Mouse (Mus musculus) liver, embryonic 15.5 days (tissue): ENCODE data around the gene Aqp8. TPM values are rescaled to one million over a fixed set of nuclear protein-coding genes. Genes with fewer than 3 reads are reported as not detected.

Experiments
- ATAC-seq: fragments of 200-750 bp; cut with Nextera tagmentation; 2 replicates; pipeline ENCODE4 v1.8.0; 2017; ENCODE audit warnings: moderate number of reproducible peaks, mild to moderate bottlenecking, moderate library complexity; ENCODE audit not compliant: insufficient read depth
- H3K27ac ChIP-seq: fragments of 300-500 bp; sonication (generic); replicated peaks from 2 replicates; pipeline ENCODE4 v1.5.1; 2015; ENCODE audit warnings: mild to moderate bottlenecking, inconsistent platforms
- H3K27me3 ChIP-seq: fragments of 300-500 bp; sonication (generic); 2 replicates; pipeline ENCODE4 v1.6.1; 2015; ENCODE audit warnings: mild to moderate bottlenecking, inconsistent platforms
- H3K36me3 ChIP-seq: fragments of 300-500 bp; sonication (generic); replicated peaks from 2 replicates; pipeline ENCODE4 v1.6.1; 2015; ENCODE audit warnings: moderate library complexity, mild to moderate bottlenecking, inconsistent platforms
- H3K4me1 ChIP-seq: fragments of 300-500 bp; sonication (generic); replicated peaks from 2 replicates; pipeline ENCODE4 v1.6.1; 2015; ENCODE audit warnings: inconsistent platforms
- H3K4me2 ChIP-seq: fragments of 300-500 bp; sonication (generic); 2 replicates; pipeline ENCODE4 v1.6.1; 2015; ENCODE audit warnings: moderate library complexity, mild to moderate bottlenecking, inconsistent platforms
- H3K4me3 ChIP-seq: fragments of 300-500 bp; sonication (generic); replicated peaks from 2 replicates; pipeline ENCODE4 v1.5.1; 2015; ENCODE audit warnings: mild to moderate bottlenecking, inconsistent platforms
- H3K9ac ChIP-seq: fragments of 300-500 bp; sonication (generic); 2 replicates; pipeline ENCODE4 v1.6.1; 2015; ENCODE audit warnings: moderate library complexity, mild to moderate bottlenecking, inconsistent platforms
- H3K9me3 ChIP-seq: fragments of 300-500 bp; sonication (generic); replicated peaks from 2 replicates; pipeline ENCODE4 v1.6.1; 2016; ENCODE audit warnings: inconsistent platforms
- WGBS: fragments of 180-500 bp; shearing (Covaris S2); methylation state at CpG from one replicate; pipeline ENCODE4 v1.1.7; 2015; ENCODE audit warnings: mixed read lengths; ENCODE audit not compliant: insufficient replicate concordance; 5-methylcytosine and 5-hydroxymethylcytosine counted together
- polyA plus RNA-seq: library from polyadenylated mRNA; unstranded; fragments of >200 nt; fragmentation: Nextera tagmentation; extraction: Ambion mirVana; gene quantifications from 2 replicates; pipeline ENCODE4 v1.2.1, GENCODE M21; 2015

Gene Aqp8
- polyA plus RNA-seq, result 27.6 and 60.4 TPM in 2 replicates

GRCm38 (mm10) chr7:123462070-123462501 is at the start of gene Aqp8:
Gene Aqp8, plus strand, starts transcription at chr7:123462291.
- H3K27me3 ChIP-seq, result no peaks in the 10 kb centered on the region
- H3K4me2 ChIP-seq, result peak within 1 kb of the TSS; percentile 51
- H3K9me3 ChIP-seq, result no peaks in the 10 kb centered on the region
- peak within 1 kb of the TSS; percentile 28 for H3K4me3 ChIP-seq
- peak within 1 kb of the TSS; percentile 74 for H3K27ac ChIP-seq
- peaks cover 64% of the 10 kb centered on the region for H3K4me1 ChIP-seq
- no peak within 1 kb of the TSS for H3K9ac ChIP-seq
- H3K36me3 ChIP-seq, result no peaks in the 10 kb centered on the region
- ATAC-seq, result peak; percentile 86
- 10% methylated on average over 9 of the region's 9 CpGs for WGBS

GRCm38 (mm10) chr7:123416803-123417202 is 45.3 kb upstream of the Aqp8 start:
- H3K36me3 ChIP-seq, result peaks cover under 1% of the 10 kb centered on the region
- no peak for ATAC-seq
- H3K4me2 ChIP-seq, result no peak overlapping the region
- 74% methylated on average over 4 of the region's 4 CpGs for WGBS
- H3K9me3 ChIP-seq, result no peaks in the 10 kb centered on the region
- H3K27ac ChIP-seq, result no peak overlapping the region
- H3K4me1 ChIP-seq, result no peaks in the 10 kb centered on the region; the same call in 1 of the 2 replicates
- no peak overlapping the region for H3K4me3 ChIP-seq
- no peak overlapping the region for H3K9ac ChIP-seq
- H3K27me3 ChIP-seq, result no peaks in the 10 kb centered on the region

- Histone ChIP-seq H3K4me2 (no peak overlapping the region), H3K27me3 (no peaks in the 10 kb centered on the region), H3K27ac (peak overlapping the region; percentile 45; the same call in 1 of the 2 replicates), H3K36me3 (peaks cover 10% of the 10 kb centered on the region), H3K9ac (no peak overlapping the region), H3K4me3 (no peak overlapping the region), H3K9me3 (no peaks in the 10 kb centered on the region), H3K4me1 (no peaks in the 10 kb centered on the region; the same call in 1 of the 2 replicates)
- WGBS, result 77% methylated on average over 3 of the region's 3 CpGs
- ATAC-seq, result 0 out of 2 replicates have a peak, but pooled peaks have one; percentile 14
Observed at GRCm38 (mm10) chr7:123417661-123418060, 44.4 kb upstream of the Aqp8 start.

GRCm38 (mm10) chr7:123419984-123420383 is 42.1 kb upstream of the Aqp8 start:
- Histone ChIP-seq H3K4me3 (no peak overlapping the region), H3K4me2 (no peak overlapping the region), H3K27me3 (no peaks in the 10 kb centered on the region), H3K36me3 (peaks cover 17% of the 10 kb centered on the region), H3K4me1 (no peaks in the 10 kb centered on the region; the same call in 1 of the 2 replicates), H3K9me3 (no peaks in the 10 kb centered on the region), H3K27ac (peak overlapping the region; percentile 22; the same call in 1 of the 2 replicates), H3K9ac (no peak overlapping the region)
- ATAC-seq, result peak; percentile 77
- WGBS, result 70% methylated on average over 4 of the region's 4 CpGs

- WGBS, result 76% methylated on average over 3 of the region's 3 CpGs
- H3K4me3 ChIP-seq, result no peak overlapping the region
- no peaks in the 10 kb centered on the region for H3K9me3 ChIP-seq
- no peak for ATAC-seq
- H3K4me1 ChIP-seq, result no peaks in the 10 kb centered on the region; the same call in 1 of the 2 replicates
- H3K27ac ChIP-seq, result no peak overlapping the region
- H3K36me3 ChIP-seq, result peaks cover 17% of the 10 kb centered on the region
- H3K27me3 ChIP-seq, result no peaks in the 10 kb centered on the region
- H3K4me2 ChIP-seq, result no peak overlapping the region
- no peak overlapping the region for H3K9ac ChIP-seq
Observed at GRCm38 (mm10) chr7:123421958-123422357, 40.1 kb upstream of the Aqp8 start.

- Histone ChIP-seq H3K4me2 (no peak overlapping the region), H3K36me3 (peaks cover 22% of the 10 kb centered on the region), H3K27ac (no peak overlapping the region), H3K4me1 (peaks cover under 1% of the 10 kb centered on the region), H3K9ac (no peak overlapping the region), H3K4me3 (no peak overlapping the region), H3K27me3 (no peaks in the 10 kb centered on the region), H3K9me3 (no peaks in the 10 kb centered on the region)
- 75% methylated on average over 6 of the region's 6 CpGs for WGBS
- ATAC-seq, result no peak
Observed at GRCm38 (mm10) chr7:123424281-123424680, 37.8 kb upstream of the Aqp8 start.

- no peaks in the 10 kb centered on the region for H3K9me3 ChIP-seq
- H3K27ac ChIP-seq, result no peak overlapping the region
- no peak overlapping the region for H3K4me2 ChIP-seq
- H3K4me3 ChIP-seq, result no peak overlapping the region
- no peak overlapping the region for H3K9ac ChIP-seq
- H3K27me3 ChIP-seq, result no peaks in the 10 kb centered on the region
- WGBS, result 75% methylated on average over 6 of the region's 6 CpGs
- H3K4me1 ChIP-seq, result peaks cover 10% of the 10 kb centered on the region
- no peak for ATAC-seq
- peaks cover 28% of the 10 kb centered on the region for H3K36me3 ChIP-seq
Observed at GRCm38 (mm10) chr7:123425134-123425757, 36.8 kb upstream of the Aqp8 start.

- 50% methylated on average over 8 of the region's 8 CpGs for WGBS
- 0 out of 2 replicates have a peak overlapping the region, but pooled peaks have one; percentile 11 for H3K27ac ChIP-seq
- ATAC-seq, result no peak
Observed at GRCm38 (mm10) chr7:123429624-123430410, 32.3 kb upstream of the Aqp8 start.

GRCm38 (mm10) chr7:123430411-123430705 is 31.7 kb upstream of the Aqp8 start:
- 73% methylated on average over 4 of the region's 4 CpGs for WGBS
- Histone ChIP-seq H3K9me3 (no peaks in the 10 kb centered on the region), H3K27ac (no peak overlapping the region), H3K36me3 (peaks cover 14% of the 10 kb centered on the region; the same call in 1 of the 2 replicates), H3K9ac (no peak overlapping the region), H3K4me3 (no peak overlapping the region), H3K4me1 (peaks cover 14% of the 10 kb centered on the region), H3K4me2 (no peak overlapping the region), H3K27me3 (no peaks in the 10 kb centered on the region)
- ATAC-seq, result 0 out of 2 replicates have a peak, but pooled peaks have one; percentile 37

More at GRCm38 (mm10) chr7:123429624-123430410, 32.3 kb upstream of the Aqp8 start:
- Histone ChIP-seq H3K4me3 (no peak overlapping the region), H3K9ac (no peak overlapping the region), H3K36me3 (peaks cover 14% of the 10 kb centered on the region; the same call in 1 of the 2 replicates), H3K9me3 (no peaks in the 10 kb centered on the region), H3K27me3 (no peaks in the 10 kb centered on the region), H3K4me2 (no peak overlapping the region), H3K4me1 (peaks cover 14% of the 10 kb centered on the region)

GRCm38 (mm10) chr7:123431206-123431605 is 30.9 kb upstream of the Aqp8 start:
- 71% methylated on average over 4 of the region's 4 CpGs for WGBS
- no peaks in the 10 kb centered on the region for H3K9me3 ChIP-seq
- H3K36me3 ChIP-seq, result peaks cover 14% of the 10 kb centered on the region; the same call in 1 of the 2 replicates
- no peak overlapping the region for H3K27ac ChIP-seq
- H3K27me3 ChIP-seq, result no peaks in the 10 kb centered on the region
- no peak for ATAC-seq
- H3K4me2 ChIP-seq, result no peak overlapping the region
- peaks cover 14% of the 10 kb centered on the region for H3K4me1 ChIP-seq
- H3K9ac ChIP-seq, result no peak overlapping the region
- no peak overlapping the region for H3K4me3 ChIP-seq

GRCm38 (mm10) chr7:123442079-123442478 is 20.0 kb upstream of the Aqp8 start:
- Histone ChIP-seq H3K27me3 (no peaks in the 10 kb centered on the region), H3K36me3 (no peaks in the 10 kb centered on the region), H3K4me3 (no peak overlapping the region), H3K4me2 (no peak overlapping the region), H3K9me3 (no peaks in the 10 kb centered on the region), H3K4me1 (no peaks in the 10 kb centered on the region), H3K27ac (no peak overlapping the region), H3K9ac (no peak overlapping the region)
- WGBS, result 66% methylated on average over 1 of the region's 1 CpGs
- ATAC-seq, result no peak
